Mouse (Mus musculus) CH12.LX (cell line): ENCODE measurements around the gene Nptx1. TPM values are rescaled to one million over a fixed set of nuclear protein-coding genes. Genes with fewer than 3 reads are reported as not detected.

ENCODE experiments used
- DNase-seq: peaks from one replicate; pipeline ENCODE4 v3.0.0-alpha.2; 2013; ENCODE audit errors: extremely low read depth
- H3K27ac ChIP-seq: 2 replicates; pipeline ENCODE4 v1.5.1; 2012; ENCODE audit warnings: low read depth, mild to moderate bottlenecking, control low read depth, moderate library complexity; ENCODE audit not compliant: insufficient read depth
- H3K27me3 ChIP-seq: replicated peaks from 2 replicates; pipeline ENCODE3; 2012; ENCODE audit warnings: inconsistent platforms
- H3K36me3 ChIP-seq, 2 experiments: replicated peaks in 1 of 2; 2 replicates each; pipeline versions ENCODE3 to v1.6.1; 2012; ENCODE audit warnings: inconsistent platforms in 1 of 2, low read length in 1 of 2, mild to moderate bottlenecking in 1 of 2, mixed read lengths in 1 of 2, moderate library complexity in 1 of 2; ENCODE audit not compliant: control insufficient read depth in 1 of 2, insufficient read depth in 1 of 2
- H3K4me1 ChIP-seq, 2 experiments: 2 replicates each; pipeline ENCODE4 v1.6.1; 2012; ENCODE audit warnings: inconsistent platforms in 1 of 2, moderate library complexity in 1 of 2; ENCODE audit not compliant: insufficient read depth in 2 of 2, control insufficient read depth in 1 of 2
- H3K4me2 ChIP-seq: 2 replicates; pipeline ENCODE4 v1.6.1; 2012; ENCODE audit warnings: low read depth, mild to moderate bottlenecking, control low read depth; ENCODE audit not compliant: poor library complexity, insufficient read depth, severe bottlenecking
- H3K4me3 ChIP-seq, 3 experiments: fragments of 150-350 bp in 1 of 3; sonication (generic) in 1 of 3; replicated peaks in 1 of 3; 2 replicates each; pipeline versions ENCODE3 to v1.5.1; 2011 to 2012; ENCODE audit warnings: low read depth in 2 of 3, low read length in 2 of 3, mild to moderate bottlenecking in 2 of 3, moderate library complexity in 2 of 3, control low read depth in 1 of 3, improper control_type of control experiment in 1 of 3, inconsistent platforms in 1 of 3, mixed read lengths in 1 of 3; ENCODE audit not compliant: poor library complexity in 1 of 3
- H3K79me2 ChIP-seq: replicated peaks from 2 replicates; pipeline ENCODE4 v1.6.1; 2012; ENCODE audit warnings: mild to moderate bottlenecking, moderate library complexity; ENCODE audit not compliant: control insufficient read depth, poor library complexity, insufficient read depth, severe bottlenecking; ENCODE audit errors: extremely low read depth
- H3K9ac ChIP-seq: 2 replicates; pipeline ENCODE4 v1.6.1; 2012; ENCODE audit warnings: low read depth, mild to moderate bottlenecking, control low read depth, moderate library complexity; ENCODE audit not compliant: insufficient read depth
- H3K9me3 ChIP-seq: replicated peaks from 2 replicates; pipeline ENCODE3; 2012; ENCODE audit warnings: low read length, inconsistent platforms, mixed read lengths
- BHLHE40 ChIP-seq: IDR thresholded peaks from 2 replicates; pipeline ENCODE4 v1.6.1; 2011; ENCODE audit warnings: mild to moderate bottlenecking, low read depth, low read length, improper control_type of control experiment
- ELF1 ChIP-seq: IDR thresholded peaks from 2 replicates; pipeline ENCODE4 v1.6.1; 2014; ENCODE audit warnings: low read depth, mild to moderate bottlenecking, inconsistent platforms, low read length, improper control_type of control experiment
- MAX ChIP-seq: IDR thresholded peaks from 2 replicates; pipeline ENCODE4 v1.6.1; 2011; ENCODE audit warnings: low read length, improper control_type of control experiment
- NRF1 ChIP-seq: IDR thresholded peaks from 2 replicates; pipeline ENCODE4 v1.6.1; 2014; ENCODE audit warnings: low read depth, mild to moderate bottlenecking, inconsistent platforms, low read length, improper control_type of control experiment, moderate library complexity
- PAX5 ChIP-seq: IDR thresholded peaks from 2 replicates; pipeline ENCODE4 v1.6.1; 2012; ENCODE audit warnings: low read length, inconsistent platforms, mixed read lengths
- POLR2A ChIP-seq: IDR thresholded peaks from 2 replicates; pipeline ENCODE4 v1.6.1; 2011; ENCODE audit warnings: low read depth, mild to moderate bottlenecking, improper control_type of control experiment, low read length
- POLR2AphosphoS2 ChIP-seq: IDR thresholded peaks from 2 replicates; pipeline ENCODE4 v1.6.1; 2011; ENCODE audit warnings: low read depth, low read length, improper control_type of control experiment
- RAD21 ChIP-seq: IDR thresholded peaks from 2 replicates; pipeline ENCODE4 v1.6.1; 2011; ENCODE audit warnings: low read depth, mild to moderate bottlenecking, low read length, improper control_type of control experiment, moderate library complexity
- RCOR1 ChIP-seq: conservative IDR thresholded peaks from 2 replicates; pipeline ENCODE4 v1.6.1; 2012; ENCODE audit warnings: low read depth, mild to moderate bottlenecking, inconsistent platforms, low read length, improper control_type of control experiment
- SIN3A ChIP-seq: IDR thresholded peaks from 2 replicates; pipeline ENCODE4 v1.6.1; 2012; ENCODE audit warnings: low read length, improper control_type of control experiment, inconsistent platforms
- SMC3 ChIP-seq: IDR thresholded peaks from 2 replicates; pipeline ENCODE4 v1.6.1; 2011; ENCODE audit warnings: low read depth, low read length, improper control_type of control experiment
- TBP ChIP-seq: conservative IDR thresholded peaks from 2 replicates; pipeline ENCODE4 v1.6.1; 2011; ENCODE audit warnings: low read depth, low read length, improper control_type of control experiment
- ZC3H11A ChIP-seq: IDR thresholded peaks from 2 replicates; pipeline ENCODE4 v1.6.1; 2012; ENCODE audit warnings: low read depth, mild to moderate bottlenecking, inconsistent platforms, low read length, improper control_type of control experiment
- ZMIZ1 ChIP-seq: IDR thresholded peaks from 2 replicates; pipeline ENCODE4 v1.6.1; 2012; ENCODE audit warnings: low read depth, mild to moderate bottlenecking, inconsistent platforms, low read length, improper control_type of control experiment
- ZNF384 ChIP-seq: IDR thresholded peaks from 2 replicates; pipeline ENCODE4 v1.6.1; 2012; ENCODE audit warnings: low read depth, low read length, improper control_type of control experiment, inconsistent platforms
- dilution Hi-C: fragments of 300-500 bp; cut with MboI; formaldehyde crosslinking; loops from 2 replicates; pipeline ENCODE4 v1.14.3; 2020; ENCODE audit warnings: low sequenced_read_pairs; ENCODE audit not compliant: extremely low pct_unique_long_range_greater_than_20kb, extremely low pct_ligation_motif_present
- in situ Hi-C: fragments of 300-500 bp; cut with MboI; formaldehyde crosslinking; loops from 3 replicates; pipeline ENCODE4 v1.14.3; 2019; ENCODE audit warnings: low sequenced_read_pairs, low pct_ligation_motif_present, low pct_unique_long_range_greater_than_20kb, mixed read lengths
- polyA plus RNA-seq: library from polyadenylated mRNA; unstranded; fragments of >175 nt; gene quantifications from 2 replicates; pipeline ENCODE4 v1.2.1, GENCODE M21; 2012; ENCODE audit warnings: low read depth; ENCODE audit not compliant: insufficient read length
- total RNA-seq, 2 experiments: library from RNA; depleted of rRNA; stranded (reverse); fragments of 300-350 nt in 1 of 2; fragments of >200 nt in 1 of 2; gene quantifications; 2 replicates each; pipeline ENCODE4 v1.2.3; 2012 to 2014

The Nptx1 gene
- total and polyA plus RNA-seq, 3 experiments, result under 0.01 TPM; not detected in 2

DNA sequence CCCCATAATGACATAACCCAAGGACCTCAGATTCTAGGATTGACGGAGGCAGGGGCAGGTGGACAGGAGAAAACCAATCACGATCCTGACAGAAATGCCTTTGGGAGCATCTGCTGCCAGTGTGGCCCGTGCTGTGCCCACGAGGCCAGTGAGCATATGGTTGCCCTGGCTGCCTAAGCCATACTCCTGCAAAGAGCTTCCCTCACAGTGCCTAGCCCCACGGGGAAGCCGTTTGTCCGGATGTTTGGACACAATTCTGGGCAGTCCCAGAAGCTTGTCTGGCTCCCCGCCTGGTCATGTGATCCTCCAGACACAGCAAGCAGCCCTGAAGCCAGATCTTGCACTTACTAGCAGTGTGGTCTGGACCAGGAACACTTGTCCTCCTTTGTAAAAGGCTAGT, 24.8 kb downstream of the Nptx1 start:
- dilution Hi-C loops (no loop called here), in situ Hi-C loops (no loop called here)
- Histone ChIP-seq H3K4me1 (peaks cover 8 to 9% of the 10 kb centered on the region in 2 experiments), H3K9me3 (peaks cover 3% of the 10 kb centered on the region), H3K9ac (no peak overlapping the region), H3K36me3 (no peaks in the 10 kb centered on the region), H3K4me3 (no peak overlapping the region), H3K4me2 (no peak overlapping the region), H3K27me3 (peaks cover 85% of the 10 kb centered on the region), H3K79me2 (no peaks in the 10 kb centered on the region), H3K27ac (no peak overlapping the region)
- TF ChIP-seq NRF1 (no peak), POLR2AphosphoS2 (no peak), BHLHE40 (no peak), ZMIZ1 (no peak)
- no peak for DNase-seq

DNA sequence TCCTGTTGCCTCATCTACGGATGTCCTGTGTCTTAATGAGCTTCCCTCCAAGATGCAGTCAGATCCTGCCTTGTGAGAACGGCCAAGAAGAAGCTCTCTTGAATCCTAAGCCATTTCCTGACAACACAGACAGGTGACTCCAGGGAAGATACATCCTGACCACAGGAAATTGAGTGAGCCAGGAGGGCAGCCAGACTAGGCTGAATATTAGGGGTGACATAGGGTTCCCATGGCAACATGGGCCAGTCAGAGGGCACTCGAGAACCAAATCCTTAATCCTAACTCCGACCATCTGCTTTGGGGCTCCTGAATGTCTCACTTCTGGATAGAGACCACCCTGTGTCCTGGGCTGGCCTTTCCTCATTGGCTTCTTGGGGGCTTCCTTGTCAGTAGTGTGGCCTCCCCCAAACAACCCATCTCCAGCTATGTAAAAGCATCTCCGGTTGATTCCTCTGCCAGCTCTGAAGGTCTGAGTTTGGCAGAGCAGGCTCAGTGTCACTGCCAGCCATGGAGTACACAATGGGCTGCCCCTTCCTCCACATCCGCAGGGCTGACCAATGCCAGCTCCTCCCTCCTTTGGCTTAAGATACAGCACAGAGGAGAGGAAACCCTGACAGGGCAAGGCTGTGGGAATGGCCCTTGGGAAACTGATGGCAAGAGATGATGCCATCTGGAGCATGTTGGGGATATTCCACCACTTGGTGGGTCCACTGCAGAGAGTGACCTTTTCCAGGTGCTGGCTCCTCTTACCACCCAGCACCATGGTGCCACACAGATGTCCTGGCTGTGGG, 25.4 kb downstream of the Nptx1 start:
- peaks cover 3% of the 10 kb centered on the region for H3K9me3 ChIP-seq
- H3K27ac ChIP-seq, result no peak overlapping the region
- H3K27me3 ChIP-seq, result peaks cover 86% of the 10 kb centered on the region
- dilution Hi-C loops, result no loop called here
- H3K36me3 ChIP-seq, result no peaks in the 10 kb centered on the region
- in situ Hi-C loops, result no loop called here
- peaks cover 8 to 9% of the 10 kb centered on the region in 2 experiments for H3K4me1 ChIP-seq
- no peak for TF ChIP-seq MAX
- no peak for TF ChIP-seq SMC3
- TF ChIP-seq ZNF384, result no peak
- no peak for TF ChIP-seq SIN3A
- no peak for TF ChIP-seq BHLHE40
- no peak for TF ChIP-seq ZC3H11A
- H3K79me2 ChIP-seq, result no peaks in the 10 kb centered on the region
- H3K4me2 ChIP-seq, result no peak overlapping the region
- no peak for DNase-seq
- H3K4me3 ChIP-seq, result no peak overlapping the region
- H3K9ac ChIP-seq, result no peak overlapping the region

DNA sequence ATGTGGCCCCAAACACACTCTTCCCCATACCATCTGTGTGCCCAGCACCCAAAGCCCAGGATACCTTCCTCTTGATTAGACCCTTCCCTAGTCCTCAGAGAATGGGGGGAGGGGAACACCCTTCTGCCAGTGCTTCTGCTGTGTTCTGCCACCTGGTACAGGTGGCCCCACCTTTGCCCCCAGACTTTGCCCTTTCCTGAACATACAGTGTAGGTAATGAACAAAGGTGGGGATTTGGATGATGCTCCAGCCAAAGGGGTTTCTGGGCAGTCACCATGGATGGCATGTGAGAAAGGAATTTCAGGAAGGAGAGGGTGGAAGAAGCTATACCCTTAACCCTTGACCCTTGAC, 26.9 kb downstream of the Nptx1 start:
- in situ Hi-C loops, result no loop called here
- Histone ChIP-seq H3K27me3 (peaks cover 89% of the 10 kb centered on the region), H3K9me3 (peaks cover 3% of the 10 kb centered on the region), H3K36me3 (no peaks in the 10 kb centered on the region), H3K27ac (no peak overlapping the region), H3K9ac (no peak overlapping the region), H3K79me2 (no peaks in the 10 kb centered on the region), H3K4me2 (no peak overlapping the region), H3K4me1 (peaks cover 1 to 3% of the 10 kb centered on the region in 2 experiments), H3K4me3 (no peak overlapping the region)
- dilution Hi-C loops, result no loop called here
- no peak for TF ChIP-seq ELF1
- no peak for TF ChIP-seq POLR2A
- no peak for TF ChIP-seq RAD21
- no peak for TF ChIP-seq TBP
- TF ChIP-seq PAX5, result no peak
- TF ChIP-seq RCOR1, result no peak
- no peak for DNase-seq
